Mouse (Mus musculus): ENCODE measurements around the gene Olfr403. TPM values are rescaled to one million over a fixed set of nuclear protein-coding genes. Genes with fewer than 3 reads are reported as not detected.
"Not testable (repeated sequence)": the region's sequence is repeated elsewhere in the genome, so short reads cannot be mapped to it uniquely, and the experiment has no call there.

The Olfr403 gene
- total RNA-seq (2017) = not detected in 2 replicates

GRCm38 (mm10) chr11:74185949-74186348 lies at the start of gene Olfr403:
TSS of gene Olfr403 (plus strand) at chr11:74186249.
- no peak for ATAC-seq (replicated peaks in 1 of 2; ENCODE audit: insufficient read depth in 1 of 2, low FRiP score in 2 of 2, low TSS enrichment in 1 of 2, low read depth in 1 of 2, poor library complexity in 2 of 2, severe bottlenecking in 2 of 2)

- ATAC-seq (replicated peaks in 1 of 2; ENCODE audit: insufficient read depth in 1 of 2, low FRiP score in 2 of 2, low TSS enrichment in 1 of 2, low read depth in 1 of 2, poor library complexity in 2 of 2, severe bottlenecking in 2 of 2) = not testable (repeated sequence)
Measured at GRCm38 (mm10) chr11:74140001-74140400, 46.0 kb upstream of the Olfr403 start.

- ATAC-seq (replicated peaks in 1 of 2; ENCODE audit: insufficient read depth in 1 of 2, low FRiP score in 2 of 2, low TSS enrichment in 1 of 2, low read depth in 1 of 2, poor library complexity in 2 of 2, severe bottlenecking in 2 of 2) = no peak
Measured at GRCm38 (mm10) chr11:74145866-74146265, 40.2 kb upstream of the Olfr403 start.

GRCm38 (mm10) chr11:74153229-74153628 lies 32.8 kb upstream of the Olfr403 start, which contains the start of gene Olfr402:
TSS of gene Olfr402 (plus strand) at chr11:74153529.
- no peak for ATAC-seq (replicated peaks in 1 of 2; ENCODE audit: insufficient read depth in 1 of 2, low FRiP score in 2 of 2, low TSS enrichment in 1 of 2, low read depth in 1 of 2, poor library complexity in 2 of 2, severe bottlenecking in 2 of 2)

GRCm38 (mm10) chr11:74168771-74169170 lies 17.3 kb upstream of the Olfr403 start:
- ATAC-seq (replicated peaks in 1 of 2; ENCODE audit: insufficient read depth in 1 of 2, low FRiP score in 2 of 2, low TSS enrichment in 1 of 2, low read depth in 1 of 2, poor library complexity in 2 of 2, severe bottlenecking in 2 of 2) = no peak

GRCm38 (mm10) chr11:74183168-74183567 lies 2.9 kb upstream of the Olfr403 start:
- ATAC-seq (replicated peaks in 1 of 2; ENCODE audit: insufficient read depth in 1 of 2, low FRiP score in 2 of 2, low TSS enrichment in 1 of 2, low read depth in 1 of 2, poor library complexity in 2 of 2, severe bottlenecking in 2 of 2) = no peak

- no peak for ATAC-seq (replicated peaks in 1 of 2; ENCODE audit: insufficient read depth in 1 of 2, low FRiP score in 2 of 2, low TSS enrichment in 1 of 2, low read depth in 1 of 2, poor library complexity in 2 of 2, severe bottlenecking in 2 of 2)
Measured at GRCm38 (mm10) chr11:74183745-74184144, 2.3 kb upstream of the Olfr403 start.

GRCm38 (mm10) chr11:74211279-74211678 lies 25.2 kb downstream of the Olfr403 start, which contains the start of gene Olfr43:
TSS of gene Olfr43 (minus strand) at chr11:74211379.
- no peak for ATAC-seq (replicated peaks in 1 of 2; ENCODE audit: insufficient read depth in 1 of 2, low FRiP score in 2 of 2, low TSS enrichment in 1 of 2, low read depth in 1 of 2, poor library complexity in 2 of 2, severe bottlenecking in 2 of 2)

- no peak for ATAC-seq (replicated peaks in 1 of 2; ENCODE audit: insufficient read depth in 1 of 2, low FRiP score in 2 of 2, low TSS enrichment in 1 of 2, low read depth in 1 of 2, poor library complexity in 2 of 2, severe bottlenecking in 2 of 2)
Measured at GRCm38 (mm10) chr11:74241201-74241600, 55.2 kb downstream of the Olfr403 start.

Other genes with a start within 250 kb of the Olfr403 start
- not detected in 2 replicates for gene Olfr23, start 249.6 kb upstream of the Olfr403 start, total RNA-seq (2017)
- gene Olfr397, start 225.4 kb upstream of the Olfr403 start, total RNA-seq (2017) = not detected in 2 replicates
- gene Olfr398, start 195.8 kb upstream of the Olfr403 start, total RNA-seq (2017) = not detected in 2 replicates
- gene Olfr139, start 129.7 kb upstream of the Olfr403 start, total RNA-seq (2017) = not detected in 2 replicates
- gene Olfr399, start 129.6 kb upstream of the Olfr403 start, total RNA-seq (2017) = not detected in 2 replicates
- gene Zfp616, start 116.3 kb upstream of the Olfr403 start, total RNA-seq (2017) = not detected in 2 replicates
- not detected in 2 replicates for gene Olfr401, start 72.5 kb upstream of the Olfr403 start, total RNA-seq (2017)
- not detected in 2 replicates for gene Olfr402, start 32.7 kb upstream of the Olfr403 start, total RNA-seq (2017)
- gene Olfr43, start 25.1 kb downstream of the Olfr403 start, total RNA-seq (2017) = not detected in 2 replicates
- not detected in 2 replicates for gene Olfr406, start 73.6 kb downstream of the Olfr403 start, total RNA-seq (2017)
- gene Olfr59, start 97.5 kb downstream of the Olfr403 start, total RNA-seq (2017) = not detected in 2 replicates
- gene Olfr410, start 151.8 kb downstream of the Olfr403 start, total RNA-seq (2017) = not detected in 2 replicates
- not detected in 2 replicates for gene Olfr411, start 166.4 kb downstream of the Olfr403 start, total RNA-seq (2017)
- gene Olfr412, start 175.8 kb downstream of the Olfr403 start, total RNA-seq (2017) = not detected in 2 replicates